Mouse (Mus musculus): Measurements from ENCODE around the gene Olfr832.
"Not testable (repeated sequence)": the region's sequence is repeated elsewhere in the genome, so short reads cannot be mapped to it uniquely, and the experiment has no call there.

The Olfr832 gene

GRCm38 (mm10) chr9:18936822-18937221 lies at the start of gene Olfr832:
Gene Olfr832, plus strand, starts transcription at chr9:18937122.
- not testable (repeated sequence) for DNase-seq (ENCODE audit: low read depth, low spot score)

- not testable (repeated sequence) for DNase-seq (ENCODE audit: low read depth, low spot score)
Measured at GRCm38 (mm10) chr9:18907699-18908098, 29.2 kb upstream of the Olfr832 start.

GRCm38 (mm10) chr9:18927921-18928320 lies 9.0 kb upstream of the Olfr832 start:
- not testable (repeated sequence) for DNase-seq (ENCODE audit: low read depth, low spot score)

GRCm38 (mm10) chr9:18962021-18962420 lies 25.1 kb downstream of the Olfr832 start:
- no peak for DNase-seq (ENCODE audit: low read depth, low spot score)

- no peak for DNase-seq (ENCODE audit: low read depth, low spot score)
Measured at GRCm38 (mm10) chr9:18987690-18988089, 50.8 kb downstream of the Olfr832 start, which contains the start of gene Olfr834. Gene Olfr834, plus strand, starts transcription at chr9:18987990.
